Mouse (Mus musculus): Measurements from ENCODE around the gene Ddb1. TPM values are rescaled to one million over a fixed set of nuclear protein-coding genes. Genes with fewer than 3 reads are reported as not detected.

The Ddb1 gene
- polyA plus RNA-seq, 1 experiment from 2014 or later: 277 TPM

DNA sequence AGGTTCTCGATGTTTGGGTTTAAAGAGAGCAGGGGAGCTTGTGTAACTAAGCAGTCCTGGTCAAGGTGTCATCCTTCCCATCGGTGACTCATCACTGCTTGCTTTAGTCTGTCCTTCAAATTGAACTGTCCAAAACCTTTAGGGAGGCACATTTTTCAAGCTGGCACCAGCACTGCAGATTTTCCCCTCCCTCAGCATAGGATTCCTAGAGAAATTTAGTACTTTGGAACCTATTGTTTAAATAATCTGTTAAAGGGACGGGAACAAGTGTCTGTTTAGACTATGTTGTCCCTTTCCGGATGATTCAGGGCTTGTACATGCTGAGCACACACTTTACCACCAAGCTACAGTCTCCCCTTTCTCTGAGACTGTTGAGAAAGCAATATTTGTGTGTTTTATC is 39.9 kb upstream of the Ddb1 start:
- Histone ChIP-seq H3K36me3 (ENCODE audit: control insufficient read depth, insufficient read depth) (no peaks in the 10 kb centered on the region; the same call in 1 of the 2 replicates), H3K4me1 (replicated peaks; ENCODE audit: control insufficient read depth, insufficient read depth, low read length) (no peaks in the 10 kb centered on the region), H3K27me3 (replicated peaks; ENCODE audit: control insufficient read depth, insufficient read depth, low read length) (no peaks in the 10 kb centered on the region), H3K27ac (ENCODE audit: low read length) (no peak overlapping the region), H3K9me3 (ENCODE audit: control insufficient read depth, low read length) (no peaks in the 10 kb centered on the region), H3K9ac (replicated peaks; ENCODE audit: low read depth, low read length) (no peak overlapping the region), H3K4me2 (ENCODE audit: low read length) (no peak overlapping the region), H3K4me3 (replicated peaks; ENCODE audit: low read length) (no peak overlapping the region)
- 76% methylated on average over 4 of the region's 4 CpGs for WGBS
- ATAC-seq: no peak

DNA sequence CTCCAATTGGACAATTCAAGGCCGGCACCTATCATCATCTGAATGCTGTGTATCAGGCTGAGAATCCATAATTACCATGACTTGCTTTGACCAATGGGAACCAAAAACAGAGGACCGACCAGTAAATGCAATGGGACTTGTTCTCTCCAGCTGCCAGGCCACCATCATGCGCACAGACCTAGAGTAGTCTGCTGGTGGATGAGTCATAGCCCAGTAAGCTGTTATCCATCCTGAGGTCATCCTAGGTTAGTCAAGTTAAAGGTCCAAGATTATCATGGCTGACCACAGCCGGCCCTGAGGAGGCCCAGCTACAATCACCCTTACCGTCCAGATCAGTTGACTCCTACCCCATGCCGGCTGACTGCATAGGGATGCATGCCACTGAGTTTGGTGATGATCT is 35.5 kb upstream of the Ddb1 start:
- H3K9me3 ChIP-seq (ENCODE audit: control insufficient read depth, low read length): no peaks in the 10 kb centered on the region
- H3K27ac ChIP-seq (ENCODE audit: low read length): no peak overlapping the region
- H3K27me3 ChIP-seq (replicated peaks; ENCODE audit: control insufficient read depth, insufficient read depth, low read length): no peaks in the 10 kb centered on the region
- peaks cover 3% of the 10 kb centered on the region; the same call in 1 of the 2 replicates for H3K36me3 ChIP-seq (ENCODE audit: control insufficient read depth, insufficient read depth)
- H3K4me1 ChIP-seq (replicated peaks; ENCODE audit: control insufficient read depth, insufficient read depth, low read length): no peaks in the 10 kb centered on the region
- H3K4me3 ChIP-seq (replicated peaks; ENCODE audit: low read length): no peak overlapping the region
- no peak for ATAC-seq
- 97% methylated on average over 6 of the region's 6 CpGs for WGBS
- no peak overlapping the region for H3K4me2 ChIP-seq (ENCODE audit: low read length)
- no peak overlapping the region for H3K9ac ChIP-seq (replicated peaks; ENCODE audit: low read depth, low read length)

DNA sequence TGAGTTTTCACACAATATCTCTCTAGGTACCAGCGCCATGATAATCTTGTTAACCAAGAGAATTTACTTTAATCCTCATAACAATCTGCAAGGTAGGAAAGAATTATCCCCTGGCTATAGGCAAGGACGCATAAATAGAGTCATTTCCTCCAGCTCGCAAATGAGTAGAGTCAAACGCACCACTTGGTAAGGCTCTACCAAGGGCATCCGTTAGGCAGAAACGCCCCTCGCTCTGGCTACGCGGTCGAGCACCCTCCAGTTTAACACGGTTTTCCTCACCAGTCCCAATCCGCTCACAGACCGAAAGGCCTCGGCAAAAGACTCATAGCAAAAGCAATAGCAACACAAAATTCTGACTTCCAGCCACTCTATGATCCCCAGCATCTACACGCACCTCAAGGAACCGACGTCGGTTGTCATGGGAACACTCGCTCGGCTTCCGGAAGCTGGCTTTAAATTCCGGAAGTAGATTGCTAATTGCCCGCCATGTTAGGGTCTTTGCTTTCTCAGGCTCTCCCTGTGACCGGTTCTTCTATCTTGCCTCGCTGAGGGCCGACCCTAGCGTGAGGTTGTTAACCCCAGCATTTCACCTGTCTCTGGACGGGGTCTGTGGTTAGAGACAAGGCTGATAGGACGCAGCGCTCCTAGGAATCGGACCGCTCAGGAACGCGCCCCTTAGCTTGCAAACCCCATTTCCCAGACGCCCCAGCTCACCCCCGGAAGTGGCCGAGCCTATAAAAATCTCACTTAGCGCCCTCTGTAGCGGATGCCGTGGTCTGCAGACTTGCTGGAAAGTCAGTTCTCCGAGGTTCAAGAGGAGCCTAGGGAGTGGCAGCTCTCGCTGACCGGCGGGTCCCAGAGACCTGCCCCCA is 28.2 kb upstream of the Ddb1 start, which contains the start of the genes Cyb561a3 and Tmem138:
Cyb561a3 (plus strand) TSS at position 483 of the 872 bp plus-strand sequence.
Tmem138 (minus strand) TSS at position 673 of the 872 bp plus-strand sequence.
- peak; percentile 97 for ATAC-seq
- peak within 1 kb of the TSS; percentile 84 for H3K9ac ChIP-seq (replicated peaks; ENCODE audit: low read depth, low read length)
- peak within 1 kb of the TSS; percentile 81 for H3K4me3 ChIP-seq (replicated peaks; ENCODE audit: low read length)
- H3K4me1 ChIP-seq (replicated peaks; ENCODE audit: control insufficient read depth, insufficient read depth, low read length): peaks cover 20% of the 10 kb centered on the region
- no peaks in the 10 kb centered on the region for H3K36me3 ChIP-seq (ENCODE audit: control insufficient read depth, insufficient read depth)
- H3K27ac ChIP-seq (ENCODE audit: low read length): peak within 1 kb of the TSS; percentile 95
- H3K27me3 ChIP-seq (replicated peaks; ENCODE audit: control insufficient read depth, insufficient read depth, low read length): no peaks in the 10 kb centered on the region
- under 1% methylated on average over 44 of the region's 44 CpGs for WGBS
- peak within 1 kb of the TSS; percentile 75 for H3K4me2 ChIP-seq (ENCODE audit: low read length)
- no peaks in the 10 kb centered on the region for H3K9me3 ChIP-seq (ENCODE audit: control insufficient read depth, low read length)

DNA sequence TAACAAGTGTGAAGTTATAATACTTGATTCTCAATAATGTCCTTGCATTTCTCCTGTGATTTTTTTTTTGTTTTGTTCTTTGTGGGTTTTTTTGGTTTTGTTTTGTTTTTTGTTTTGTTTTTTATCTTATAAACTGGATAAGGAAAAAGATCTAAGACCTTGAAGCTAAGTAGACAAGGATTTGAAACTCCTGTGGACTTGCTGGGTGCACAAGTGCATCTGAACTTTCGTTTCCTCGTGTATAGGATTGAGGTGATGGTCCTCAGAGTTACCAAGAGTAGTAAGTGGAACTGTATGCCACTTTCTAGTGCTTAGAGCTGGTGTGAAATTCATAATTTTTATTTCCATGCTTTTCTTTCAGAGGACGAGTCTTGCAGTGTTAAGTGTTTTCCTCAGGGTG is 25.0 kb upstream of the Ddb1 start:
- Histone ChIP-seq H3K9ac (replicated peaks; ENCODE audit: low read depth, low read length) (no peak overlapping the region), H3K4me1 (replicated peaks; ENCODE audit: control insufficient read depth, insufficient read depth, low read length) (peaks cover 20% of the 10 kb centered on the region), H3K4me2 (ENCODE audit: low read length) (no peak overlapping the region)

DNA sequence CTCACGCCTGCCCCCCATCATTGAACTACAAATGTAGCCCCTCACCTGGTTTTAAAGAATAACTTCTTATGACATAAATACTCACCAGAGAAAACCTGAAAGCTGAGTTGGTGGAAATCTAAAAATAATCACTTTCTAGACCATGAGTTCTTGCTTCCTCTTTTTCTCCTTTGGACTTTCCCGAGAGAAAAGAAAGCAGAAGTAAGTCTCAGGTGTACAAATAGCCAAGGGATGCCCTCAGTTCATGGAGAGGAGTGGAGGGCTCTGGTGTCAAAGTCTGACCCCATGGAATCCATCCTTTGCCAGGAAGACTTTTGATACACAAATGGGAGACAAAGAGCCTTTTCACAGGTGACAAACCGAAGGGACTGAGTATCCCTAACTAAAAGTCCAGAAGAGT is 24.4 kb upstream of the Ddb1 start:
- Histone ChIP-seq H3K27ac (ENCODE audit: low read length) (no peak overlapping the region), H3K4me1 (replicated peaks; ENCODE audit: control insufficient read depth, insufficient read depth, low read length) (peaks cover 20% of the 10 kb centered on the region), H3K36me3 (ENCODE audit: control insufficient read depth, insufficient read depth) (no peaks in the 10 kb centered on the region), H3K4me2 (ENCODE audit: low read length) (no peak overlapping the region), H3K27me3 (replicated peaks; ENCODE audit: control insufficient read depth, insufficient read depth, low read length) (no peaks in the 10 kb centered on the region), H3K4me3 (replicated peaks; ENCODE audit: low read length) (no peak overlapping the region), H3K9me3 (ENCODE audit: control insufficient read depth, low read length) (no peaks in the 10 kb centered on the region), H3K9ac (replicated peaks; ENCODE audit: low read depth, low read length) (no peak overlapping the region)
- ATAC-seq: no peak
- 87% methylated on average over 3 of the region's 3 CpGs for WGBS

More for the DNA sequence above, 25.0 kb upstream of the Ddb1 start:
- H3K27ac ChIP-seq (ENCODE audit: low read length): no peak overlapping the region
- H3K36me3 ChIP-seq (ENCODE audit: control insufficient read depth, insufficient read depth): no peaks in the 10 kb centered on the region
- no peak overlapping the region for H3K4me3 ChIP-seq (replicated peaks; ENCODE audit: low read length)
- H3K27me3 ChIP-seq (replicated peaks; ENCODE audit: control insufficient read depth, insufficient read depth, low read length): no peaks in the 10 kb centered on the region
- no peak for ATAC-seq
- WGBS: 86% methylated on average over 3 of the region's 3 CpGs
- H3K9me3 ChIP-seq (ENCODE audit: control insufficient read depth, low read length): no peaks in the 10 kb centered on the region

DNA sequence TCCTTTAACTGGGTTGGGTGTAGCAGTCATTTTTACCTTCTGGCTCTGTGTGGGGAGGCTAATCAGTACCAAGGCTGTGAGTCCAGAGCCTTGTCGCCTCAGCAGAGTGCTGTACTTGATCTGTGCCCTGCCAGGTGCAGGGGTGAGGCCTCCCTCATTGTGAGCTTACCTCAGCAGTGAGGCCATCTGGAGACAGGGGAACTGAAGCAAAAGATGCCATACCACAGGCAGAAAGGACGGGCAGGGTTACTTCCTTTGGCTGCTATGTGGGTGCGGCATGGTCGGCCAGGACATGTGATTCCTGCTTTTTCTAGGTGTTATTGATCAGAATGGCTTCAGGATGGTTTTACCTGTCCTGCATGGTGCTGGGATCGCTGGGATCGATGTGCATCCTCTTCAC is 23.1 kb upstream of the Ddb1 start:
- Histone ChIP-seq H3K9ac (replicated peaks; ENCODE audit: low read depth, low read length) (no peak overlapping the region), H3K4me3 (replicated peaks; ENCODE audit: low read length) (no peak overlapping the region), H3K27ac (ENCODE audit: low read length) (no peak overlapping the region), H3K4me1 (replicated peaks; ENCODE audit: control insufficient read depth, insufficient read depth, low read length) (peaks cover 15% of the 10 kb centered on the region), H3K4me2 (ENCODE audit: low read length) (no peak overlapping the region), H3K9me3 (ENCODE audit: control insufficient read depth, low read length) (no peaks in the 10 kb centered on the region), H3K27me3 (replicated peaks; ENCODE audit: control insufficient read depth, insufficient read depth, low read length) (no peaks in the 10 kb centered on the region), H3K36me3 (ENCODE audit: control insufficient read depth, insufficient read depth) (no peaks in the 10 kb centered on the region)
- no peak for ATAC-seq
- WGBS: 86% methylated on average over 6 of the region's 6 CpGs

DNA sequence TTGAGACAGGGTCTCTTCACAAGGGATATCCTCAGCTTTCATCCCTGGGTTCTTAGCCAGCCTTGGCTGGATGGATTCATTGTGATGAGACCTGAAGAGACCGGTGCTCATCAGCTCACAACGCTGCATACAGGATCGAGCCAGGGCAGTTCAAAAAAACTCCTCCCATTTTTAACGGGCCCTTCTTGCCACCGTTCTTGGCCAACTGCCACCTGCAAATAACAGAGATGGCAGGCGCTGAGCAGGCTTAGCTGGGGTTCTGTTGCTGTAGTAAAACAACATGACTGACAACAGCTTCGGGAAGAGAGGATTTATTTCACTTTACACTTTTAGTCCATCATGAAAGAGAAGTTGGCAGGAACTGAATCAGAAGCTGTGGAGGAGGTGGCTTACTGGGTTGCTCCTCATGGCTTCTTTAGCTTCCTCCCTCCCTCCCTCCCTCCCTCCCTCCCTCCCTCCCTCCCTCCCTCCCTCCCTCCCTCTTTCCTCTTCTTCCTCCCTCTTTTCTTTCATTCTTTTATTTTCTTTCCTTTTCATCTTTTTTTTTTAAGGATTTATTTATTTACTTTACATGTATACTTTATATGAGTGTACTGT is 21.5 kb upstream of the Ddb1 start:
- H3K9me3 ChIP-seq (ENCODE audit: control insufficient read depth, low read length): no peaks in the 10 kb centered on the region
- no peak overlapping the region for H3K4me3 ChIP-seq (replicated peaks; ENCODE audit: low read length)
- WGBS: 31% methylated on average over 7 of the region's 7 CpGs
- no peak for ATAC-seq
- H3K4me2 ChIP-seq (ENCODE audit: low read length): no peak overlapping the region
- H3K36me3 ChIP-seq (ENCODE audit: control insufficient read depth, insufficient read depth): no peaks in the 10 kb centered on the region
- no peak overlapping the region for H3K27ac ChIP-seq (ENCODE audit: low read length)
- H3K27me3 ChIP-seq (replicated peaks; ENCODE audit: control insufficient read depth, insufficient read depth, low read length): no peaks in the 10 kb centered on the region
- no peak overlapping the region for H3K9ac ChIP-seq (replicated peaks; ENCODE audit: low read depth, low read length)
- H3K4me1 ChIP-seq (replicated peaks; ENCODE audit: control insufficient read depth, insufficient read depth, low read length): peaks cover 5% of the 10 kb centered on the region

DNA sequence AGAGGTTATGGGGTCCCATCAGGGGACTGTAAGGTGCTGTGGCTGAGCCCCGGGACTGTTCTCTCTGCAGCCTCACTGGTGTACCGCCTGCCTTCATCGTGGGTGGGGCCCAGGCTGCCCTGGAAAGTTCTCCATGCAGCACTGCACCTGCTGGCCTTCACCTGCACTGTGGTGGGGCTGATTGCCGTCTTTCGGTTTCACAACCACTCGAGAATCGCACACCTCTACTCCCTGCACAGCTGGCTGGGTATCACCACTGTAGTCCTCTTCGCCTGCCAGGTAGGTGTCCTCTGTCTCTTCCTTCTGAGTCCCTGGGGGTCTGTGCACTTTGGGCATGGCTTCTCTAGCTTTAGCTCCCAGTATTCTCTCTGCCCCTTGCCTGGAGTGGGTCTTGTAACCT is 20.0 kb upstream of the Ddb1 start:
- Histone ChIP-seq H3K36me3 (ENCODE audit: control insufficient read depth, insufficient read depth) (no peaks in the 10 kb centered on the region), H3K27me3 (replicated peaks; ENCODE audit: control insufficient read depth, insufficient read depth, low read length) (no peaks in the 10 kb centered on the region), H3K4me3 (replicated peaks; ENCODE audit: low read length) (no peak overlapping the region), H3K4me2 (ENCODE audit: low read length) (no peak overlapping the region), H3K27ac (ENCODE audit: low read length) (no peak overlapping the region), H3K9ac (replicated peaks; ENCODE audit: low read depth, low read length) (no peak overlapping the region), H3K4me1 (replicated peaks; ENCODE audit: control insufficient read depth, insufficient read depth, low read length) (no peaks in the 10 kb centered on the region), H3K9me3 (ENCODE audit: control insufficient read depth, low read length) (no peaks in the 10 kb centered on the region)
- 90% methylated on average over 8 of the region's 8 CpGs for WGBS
- no peak for ATAC-seq

DNA sequence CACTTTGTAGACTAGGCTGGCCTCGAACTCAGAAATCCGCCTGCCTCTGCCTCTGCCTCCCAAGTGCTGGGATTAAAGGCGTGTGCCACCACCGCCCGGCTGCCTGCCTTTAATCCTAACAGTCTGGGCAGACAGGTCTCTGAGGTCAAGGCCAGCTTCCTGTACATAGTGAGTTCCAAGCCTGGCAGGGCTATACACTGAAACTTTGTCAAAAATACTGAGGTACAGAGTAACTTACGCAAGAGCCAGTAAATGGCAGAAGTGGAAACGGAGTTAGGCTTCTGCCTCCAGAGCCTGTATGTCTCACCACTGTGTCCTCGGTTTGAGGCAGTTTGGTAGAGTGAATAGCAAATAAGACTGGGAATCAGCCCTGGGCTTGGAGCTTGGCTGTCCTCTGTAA is 17.9 kb upstream of the Ddb1 start:
- no peaks in the 10 kb centered on the region for H3K4me1 ChIP-seq (replicated peaks; ENCODE audit: control insufficient read depth, insufficient read depth, low read length)
- H3K27ac ChIP-seq (ENCODE audit: low read length): no peak overlapping the region
- H3K4me2 ChIP-seq (ENCODE audit: low read length): no peak overlapping the region
- no peak overlapping the region for H3K4me3 ChIP-seq (replicated peaks; ENCODE audit: low read length)
- H3K36me3 ChIP-seq (ENCODE audit: control insufficient read depth, insufficient read depth): peaks cover 2% of the 10 kb centered on the region; the same call in 1 of the 2 replicates
- no peak for ATAC-seq
- H3K27me3 ChIP-seq (replicated peaks; ENCODE audit: control insufficient read depth, insufficient read depth, low read length): no peaks in the 10 kb centered on the region
- WGBS: 89% methylated on average over 8 of the region's 8 CpGs
- no peak overlapping the region for H3K9ac ChIP-seq (replicated peaks; ENCODE audit: low read depth, low read length)
- H3K9me3 ChIP-seq (ENCODE audit: control insufficient read depth, low read length): no peaks in the 10 kb centered on the region

All from forebrain, embryonic 16.5 days (tissue).